In the genomic region with DNA sequence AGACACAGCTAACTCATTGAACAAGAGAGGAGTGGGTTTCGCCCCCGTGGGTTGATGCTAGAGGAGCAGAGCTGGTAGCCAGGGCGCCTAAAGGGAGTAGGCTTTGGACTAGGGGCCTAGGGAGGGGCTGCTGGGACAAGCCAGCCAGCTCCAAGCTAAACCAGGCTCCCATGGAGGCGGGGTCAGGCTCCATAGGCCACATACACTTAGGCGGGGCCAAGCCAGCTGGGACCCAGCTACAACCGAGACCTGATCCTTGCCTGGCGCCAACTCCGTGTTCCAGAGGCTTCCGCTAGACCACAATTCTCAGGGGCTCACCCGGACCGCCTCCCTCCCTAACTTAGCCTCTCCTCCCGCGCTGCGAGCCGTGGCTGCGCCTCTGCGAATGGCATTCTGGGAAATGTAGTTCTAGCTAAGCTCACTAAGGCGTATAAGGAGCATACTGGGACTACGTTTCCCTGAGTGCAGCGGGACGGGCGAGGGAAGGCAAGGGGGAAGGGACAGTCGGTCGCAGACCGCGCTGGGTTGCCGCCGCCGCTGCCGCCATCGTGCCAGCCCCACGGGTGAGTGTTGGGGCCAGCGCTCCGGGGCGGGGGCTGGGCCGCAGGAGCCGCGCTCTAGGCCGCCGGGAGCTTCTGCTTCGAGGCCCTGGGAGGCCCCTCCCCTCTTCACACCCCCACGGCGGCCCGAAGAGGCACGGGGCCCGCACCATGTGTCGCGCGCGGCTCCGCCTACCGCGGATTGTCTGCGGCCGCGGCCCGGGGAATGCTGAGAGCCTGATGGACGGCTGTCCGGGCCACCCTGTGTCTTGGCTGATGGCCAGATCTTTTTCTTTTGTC, we compare ENCODE assay signal across 8 mouse cellular contexts. TPM values are rescaled to one million over a fixed set of nuclear protein-coding genes. Genes with fewer than 3 reads are reported as not detected.
DNase-seq lines count a peak whose midpoint lies in the region; ATAC-seq and TF ChIP-seq lines count a peak whose summit lies in the region.

Nutf2 (plus strand) TSS at position 438 of the 839 bp plus-strand sequence.

- TF ChIP-seq CTCF in lung, postnatal 0 days (IDR thresholded peaks at IDR 0.05) = no peak

- peak; percentile 93 for ATAC-seq in frontal cortex, adult (ENCODE audit: low TSS enrichment)
- ATAC-seq in lung, postnatal 0 days = peak; percentile 97

- H3K9me3 ChIP-seq in hindbrain, embryonic 10.5 days = no peaks in the 10 kb centered on the region
- H3K9me3 ChIP-seq in lung, postnatal 0 days (ENCODE audit: low read length) = no peaks in the 10 kb centered on the region

- WGBS in hindbrain, embryonic 10.5 days = 1% methylated on average over 59 of the region's 59 CpGs
- 2% methylated on average over 49 of the region's 59 CpGs for WGBS in lung, postnatal 0 days

- TF ChIP-seq EP300 in lung, postnatal 0 days (IDR thresholded peaks at IDR 0.05) = no peak; the same call in 1 of the 2 replicates

- H3K4me1 ChIP-seq in hindbrain, embryonic 10.5 days (replicated peaks) = peaks cover 78% of the 10 kb centered on the region
- peaks cover 30% of the 10 kb centered on the region for H3K4me1 ChIP-seq in lung, postnatal 0 days (ENCODE audit: insufficient read depth, low read depth, low read length)

- H3K9ac ChIP-seq in lung, postnatal 0 days (replicated peaks; ENCODE audit: low read depth) = peak within 1 kb of the TSS; percentile 75

- peak; percentile 100 for DNase-seq in MN1 (ENCODE audit: low spot score)
- DNase-seq in cerebellum, adult 9-10 months = peak; percentile 97
- peak; percentile 98 for DNase-seq in hindbrain, embryonic 10.5 days (ENCODE audit: low spot score)
- peak; percentile 97 for DNase-seq in layer of hippocampus, adult 9-11 months
- DNase-seq in lung, postnatal 0 days (ENCODE audit: low spot score) = peak; percentile 100
- DNase-seq in ovary, postnatal 14 days (ENCODE audit: low spot score) = peak; percentile 77
- DNase-seq in thymus, postnatal 14 days = peak; percentile 92

- H3K36me3 ChIP-seq in hindbrain, embryonic 10.5 days = peaks cover 41% of the 10 kb centered on the region
- no peaks in the 10 kb centered on the region for H3K36me3 ChIP-seq in lung, postnatal 0 days (ENCODE audit: insufficient read depth, low read length)

- peak within 1 kb of the TSS; percentile 86 for H3K4me2 ChIP-seq in lung, postnatal 0 days (replicated peaks; ENCODE audit: low read depth, low read length)

- H3K27ac ChIP-seq in hindbrain, embryonic 10.5 days = peak within 1 kb of the TSS; percentile 98
- H3K27ac ChIP-seq in lung, postnatal 0 days (ENCODE audit: low read length) = peak within 1 kb of the TSS; percentile 83

- H3K27me3 ChIP-seq in hindbrain, embryonic 10.5 days (ENCODE audit: insufficient read depth, poor library complexity, severe bottlenecking) = no peaks in the 10 kb centered on the region
- no peaks in the 10 kb centered on the region for H3K27me3 ChIP-seq in lung, postnatal 0 days (replicated peaks; ENCODE audit: insufficient read depth, low read length)

- peak within 1 kb of the TSS; percentile 76 for H3K4me3 ChIP-seq in hindbrain, embryonic 10.5 days
- peak within 1 kb of the TSS; percentile 66 for H3K4me3 ChIP-seq in lung, postnatal 0 days (ENCODE audit: low read depth, low read length)

RNA-seq across cellular contexts. Expression of gene Nutf2, which starts in this region (rescaled TPM):
- 364 and 407 TPM in 2 replicates for polyA plus RNA-seq in hindbrain, embryonic 10.5 days (2016; fragmentation: Nextera tagmentation; extraction: Ambion mirVana)
- 82.3 and 97.4 TPM in 2 replicates for polyA plus RNA-seq in lung, postnatal 0 days (2015; fragmentation: Nextera tagmentation; extraction: Ambion mirVana)

Comparison
In these comparisons a context has a peak if more than half of its experiments do, and no peak if none do; other contexts are left out.
1. Peak in every context shown above with its lines: DNase-seq, ATAC-seq, H3K4me3 ChIP-seq and H3K27ac ChIP-seq.